Mouse (Mus musculus) midbrain, embryonic 14.5 days (tissue): Measurements from ENCODE around the gene Casp3. TPM values are rescaled to one million over a fixed set of nuclear protein-coding genes. Genes with fewer than 3 reads are reported as not detected.

Experiments
- ATAC-seq: fragments of 200-750 bp; cut with Nextera tagmentation; 2 replicates; pipeline ENCODE4 v1.8.0; 2017; ENCODE audit warnings: moderate number of reproducible peaks, moderate library complexity; ENCODE audit not compliant: low FRiP score, low TSS enrichment
- DNase-seq: peaks from one replicate; pipeline ENCODE4 v3.0.0-alpha.2; 2015
- H3K27ac ChIP-seq: fragments of 300-500 bp; sonication (generic); replicated peaks from 2 replicates; pipeline ENCODE4 v1.5.1; 2014; ENCODE audit warnings: mild to moderate bottlenecking, low read depth, low read length, moderate library complexity
- H3K27me3 ChIP-seq: fragments of 300-500 bp; sonication (generic); 2 replicates; pipeline ENCODE4 v1.6.1; 2014; ENCODE audit warnings: low read length, control low read depth, mixed read lengths; ENCODE audit not compliant: control insufficient read depth, insufficient read depth
- H3K36me3 ChIP-seq: fragments of 300-500 bp; sonication (generic); 2 replicates; pipeline ENCODE4 v1.6.1; 2014; ENCODE audit warnings: low read length, control low read depth; ENCODE audit not compliant: control insufficient read depth, insufficient read depth
- H3K4me1 ChIP-seq: fragments of 300-500 bp; sonication (generic); 2 replicates; pipeline ENCODE4 v1.6.1; 2014; ENCODE audit warnings: mild to moderate bottlenecking, antibody characterized with exemption, low read length, control low read depth; ENCODE audit not compliant: control insufficient read depth, insufficient read depth
- H3K4me2 ChIP-seq: fragments of 300-500 bp; sonication (generic); 2 replicates; pipeline ENCODE4 v1.6.1; 2014; ENCODE audit warnings: mild to moderate bottlenecking, low read length, moderate library complexity
- H3K4me3 ChIP-seq: fragments of 300-500 bp; sonication (generic); replicated peaks from 2 replicates; pipeline ENCODE4 v1.5.1; 2014; ENCODE audit warnings: low read depth, low read length
- H3K9ac ChIP-seq: fragments of 300-500 bp; sonication (generic); replicated peaks from 2 replicates; pipeline ENCODE4 v1.6.1; 2014; ENCODE audit warnings: mild to moderate bottlenecking, low read length, moderate library complexity
- H3K9me3 ChIP-seq: fragments of 300-500 bp; sonication (generic); 2 replicates; pipeline ENCODE4 v1.6.1; 2016; ENCODE audit warnings: low read length, control low read depth, mixed read lengths; ENCODE audit not compliant: control insufficient read depth
- WGBS: fragments of 180-500 bp; shearing (Covaris S2); extraction: QIAGEN DNeasy Blood & Tissue Kit; methylation state at CpG from one replicate; pipeline ENCODE4 v1.1.7; 2014; 5-methylcytosine and 5-hydroxymethylcytosine counted together
- polyA plus RNA-seq: library from polyadenylated mRNA; unstranded; fragments of >200 nt; fragmentation: Nextera tagmentation; extraction: Ambion mirVana; gene quantifications from 2 replicates; pipeline ENCODE4 v1.2.1, GENCODE M21; 2014

The Casp3 gene
- 159 and 200 TPM in 2 replicates for polyA plus RNA-seq

DNA sequence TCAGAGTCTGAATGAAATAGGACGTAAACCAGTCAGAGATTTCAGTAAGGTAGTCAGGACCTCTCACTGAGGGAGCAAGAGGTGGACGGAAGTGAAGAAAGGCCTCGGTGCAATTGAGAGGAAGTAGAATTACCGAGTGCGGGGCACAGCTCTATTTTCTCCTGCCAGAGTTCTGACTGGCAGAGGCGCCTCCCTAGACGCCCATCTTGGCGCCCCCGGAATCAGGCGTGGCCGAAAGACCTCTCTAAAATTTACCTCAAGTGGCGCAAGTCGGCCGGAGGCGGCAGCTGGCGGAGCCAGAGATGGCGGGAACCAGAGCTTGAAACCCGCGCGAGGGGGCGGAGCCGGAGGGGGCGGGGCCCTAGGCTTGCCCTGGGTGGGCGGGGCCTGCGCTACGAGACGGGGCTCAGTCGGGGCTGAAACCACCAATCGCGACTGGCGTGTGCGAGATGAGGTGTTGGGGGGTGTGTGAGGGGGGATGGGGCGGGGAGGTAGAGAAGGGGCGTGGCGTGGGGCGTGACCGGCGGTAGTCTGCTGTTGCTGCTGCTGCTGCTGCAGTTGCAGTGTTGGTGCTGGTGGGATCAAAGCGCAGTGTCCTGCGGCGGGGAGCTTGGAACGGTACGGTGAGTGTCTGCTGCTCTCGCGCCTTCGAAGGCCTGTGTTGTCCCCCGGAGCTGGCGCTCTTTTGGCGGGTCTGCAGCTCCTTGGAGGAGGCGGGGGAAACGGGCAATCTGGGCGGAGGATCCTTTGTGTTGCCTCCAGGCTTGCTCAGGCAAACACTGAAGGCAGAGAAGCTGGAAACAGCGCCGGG is at the start of gene Casp3, which contains the start of gene Primpol:
Gene Casp3 (plus strand): TSS at position 413 of the 811 bp plus-strand sequence.
Gene Primpol (minus strand): TSS at position 334 of the 811 bp plus-strand sequence.
- ATAC-seq, result peak; percentile 98
- Histone ChIP-seq H3K36me3 (no peaks in the 10 kb centered on the region), H3K4me1 (peaks cover 27% of the 10 kb centered on the region), H3K27ac (peak within 1 kb of the TSS; percentile 94), H3K4me3 (peak within 1 kb of the TSS; percentile 84), H3K27me3 (no peaks in the 10 kb centered on the region), H3K4me2 (peak within 1 kb of the TSS; percentile 78), H3K9me3 (no peaks in the 10 kb centered on the region), H3K9ac (peak within 1 kb of the TSS; percentile 94)
- DNase-seq, result peak; percentile 98
- whole genome bisulfite sequencing, result under 1% methylated on average over 52 of the region's 54 CpGs

GRCm38 (mm10) chr8:46567946-46568345 is 49.1 kb upstream of the Casp3 start:
- Histone ChIP-seq H3K27me3 (no peaks in the 10 kb centered on the region), H3K4me2 (no peak overlapping the region), H3K27ac (no peak overlapping the region), H3K36me3 (no peaks in the 10 kb centered on the region), H3K4me3 (no peak overlapping the region), H3K4me1 (no peaks in the 10 kb centered on the region), H3K9ac (no peak overlapping the region), H3K9me3 (no peaks in the 10 kb centered on the region)
- ATAC-seq (no peak), DNase-seq (no peak)
- 92% methylated on average over 8 of the region's 8 CpGs for WGBS

- ATAC-seq, result no peak
- Histone ChIP-seq H3K4me3 (no peak overlapping the region), H3K27me3 (no peaks in the 10 kb centered on the region), H3K4me2 (no peak overlapping the region), H3K36me3 (no peaks in the 10 kb centered on the region), H3K27ac (no peak overlapping the region), H3K9ac (no peak overlapping the region), H3K4me1 (no peaks in the 10 kb centered on the region), H3K9me3 (no peaks in the 10 kb centered on the region)
- WGBS, result 80% methylated on average over 2 of the region's 2 CpGs
- DNase-seq, result peak; percentile 40
Measured at GRCm38 (mm10) chr8:46568942-46569341, 48.1 kb upstream of the Casp3 start.

- DNase-seq, result no peak
- no peak overlapping the region for H3K4me2 ChIP-seq
- no peak overlapping the region for H3K27ac ChIP-seq
- H3K36me3 ChIP-seq, result 0 out of 2 replicates have a peak, but pooled peaks cover 4% of the 10 kb centered on the region
- no peak overlapping the region for H3K9ac ChIP-seq
- H3K27me3 ChIP-seq, result no peaks in the 10 kb centered on the region
- no peaks in the 10 kb centered on the region for H3K9me3 ChIP-seq
- WGBS, result 95% methylated on average over 19 of the region's 19 CpGs
- no peak overlapping the region for H3K4me3 ChIP-seq
- no peak for ATAC-seq
- no peaks in the 10 kb centered on the region for H3K4me1 ChIP-seq
Measured at GRCm38 (mm10) chr8:46569659-46570441, 47.2 kb upstream of the Casp3 start.

DNA sequence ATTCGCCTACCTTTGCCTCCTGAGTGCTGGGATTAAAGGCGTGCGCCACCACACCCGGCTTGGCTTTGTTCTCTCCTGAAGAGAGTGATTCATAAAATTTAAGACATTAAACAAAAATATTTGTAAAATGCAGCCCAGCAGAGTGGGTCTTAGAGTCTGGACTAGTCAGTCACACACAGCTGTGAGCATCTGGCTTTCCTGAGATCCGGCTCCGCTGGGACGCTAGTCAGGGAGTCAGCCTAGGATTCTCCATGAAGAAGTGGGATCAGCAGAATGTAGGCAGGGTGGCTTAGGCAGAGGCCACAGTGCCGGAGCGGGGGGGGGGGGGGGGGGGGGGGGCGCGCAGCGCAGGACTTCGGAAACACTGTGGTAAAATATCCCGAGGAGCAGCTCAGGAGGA is 46.4 kb upstream of the Casp3 start:
- ATAC-seq, result no peak
- no peak overlapping the region for H3K4me2 ChIP-seq
- H3K36me3 ChIP-seq, result 0 out of 2 replicates have a peak, but pooled peaks cover 5% of the 10 kb centered on the region
- H3K27ac ChIP-seq, result no peak overlapping the region
- no peaks in the 10 kb centered on the region for H3K4me1 ChIP-seq
- no peak overlapping the region for H3K4me3 ChIP-seq
- H3K9me3 ChIP-seq, result no peaks in the 10 kb centered on the region
- WGBS, result 92% methylated on average over 10 of the region's 14 CpGs
- no peaks in the 10 kb centered on the region for H3K27me3 ChIP-seq
- DNase-seq, result no peak
- no peak overlapping the region for H3K9ac ChIP-seq

- 91% methylated on average over 2 of the region's 2 CpGs for WGBS
- no peak for ATAC-seq
- Histone ChIP-seq H3K27me3 (no peaks in the 10 kb centered on the region), H3K4me3 (no peak overlapping the region), H3K9ac (no peak overlapping the region), H3K4me2 (no peak overlapping the region), H3K36me3 (peaks cover 28% of the 10 kb centered on the region), H3K27ac (no peak overlapping the region), H3K4me1 (no peaks in the 10 kb centered on the region), H3K9me3 (no peaks in the 10 kb centered on the region)
- no peak for DNase-seq
Measured at GRCm38 (mm10) chr8:46573446-46573845, 43.6 kb upstream of the Casp3 start.

GRCm38 (mm10) chr8:46573964-46574363 is 43.1 kb upstream of the Casp3 start:
- no peak overlapping the region for H3K9ac ChIP-seq
- no peak overlapping the region for H3K4me3 ChIP-seq
- no peak overlapping the region for H3K27ac ChIP-seq
- ATAC-seq, result no peak
- no peak for DNase-seq
- H3K36me3 ChIP-seq, result peaks cover 33% of the 10 kb centered on the region
- 94% methylated on average over 2 of the region's 2 CpGs for WGBS
- H3K4me2 ChIP-seq, result no peak overlapping the region
- no peaks in the 10 kb centered on the region for H3K9me3 ChIP-seq
- no peaks in the 10 kb centered on the region for H3K4me1 ChIP-seq
- H3K27me3 ChIP-seq, result no peaks in the 10 kb centered on the region

DNA sequence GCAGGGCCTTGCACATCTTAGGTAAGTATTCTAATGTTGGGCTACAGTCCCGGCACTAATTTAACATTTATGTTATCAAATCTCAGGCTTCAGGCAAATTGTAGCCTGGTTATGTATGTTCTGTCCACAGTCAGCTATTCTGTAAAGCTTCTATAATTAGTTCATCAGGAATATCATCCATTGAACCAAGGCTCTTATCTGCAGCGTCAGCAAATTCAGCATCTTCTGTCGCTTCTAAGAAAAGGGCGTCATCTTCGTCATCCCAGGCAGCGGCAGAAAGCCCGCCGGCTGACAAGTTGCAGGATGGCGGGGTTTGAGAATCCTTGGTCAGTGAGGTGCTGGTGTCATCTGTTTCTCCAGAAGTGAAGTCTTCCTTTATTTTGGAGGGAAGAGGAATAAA is 38.3 kb upstream of the Casp3 start:
- Histone ChIP-seq H3K4me2 (no peak overlapping the region), H3K27ac (no peak overlapping the region), H3K9me3 (no peaks in the 10 kb centered on the region), H3K27me3 (no peaks in the 10 kb centered on the region), H3K9ac (no peak overlapping the region), H3K4me3 (no peak overlapping the region), H3K4me1 (no peaks in the 10 kb centered on the region), H3K36me3 (peaks cover 40% of the 10 kb centered on the region)
- DNase-seq (no peak), ATAC-seq (no peak)
- WGBS, result 95% methylated on average over 9 of the region's 9 CpGs
